Mouse (Mus musculus): Measurements from ENCODE around the gene Sav1.

The Sav1 gene

DNA sequence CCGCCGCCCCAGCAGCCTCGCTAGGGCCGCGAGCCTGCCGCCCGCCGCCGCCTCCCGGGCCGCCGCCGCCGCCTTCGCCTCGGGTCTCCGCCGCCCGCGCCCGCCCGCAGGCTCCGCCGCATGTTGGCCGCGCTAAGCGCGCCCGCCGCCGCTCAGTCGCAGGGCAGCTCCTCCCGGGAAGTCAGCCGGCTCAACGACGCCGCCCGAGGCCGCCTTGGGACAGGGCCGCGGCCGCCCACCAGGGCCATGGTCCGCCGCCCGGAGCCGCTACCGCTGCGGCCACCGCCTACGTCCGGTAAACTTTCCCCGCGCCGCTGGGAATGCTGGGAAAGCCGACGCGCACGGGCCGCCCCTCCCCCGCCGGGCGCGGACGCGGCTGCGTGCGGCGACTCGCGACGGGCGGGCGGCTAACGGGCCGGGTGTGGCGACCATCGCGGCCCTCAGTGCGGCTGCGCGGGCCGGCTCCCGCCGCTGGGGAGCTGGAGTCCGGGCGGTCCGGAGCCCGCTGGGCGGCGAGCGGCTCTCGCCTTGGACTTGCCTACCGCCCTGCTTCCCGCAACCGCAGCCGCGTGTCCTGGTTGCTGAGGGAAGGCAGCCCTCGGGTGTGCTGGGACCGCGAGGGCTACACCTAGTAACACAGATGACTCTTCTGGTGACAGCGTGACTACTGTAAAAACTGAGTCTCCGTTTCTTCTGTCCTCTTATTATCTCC is at the start of gene Sav1:
Gene Sav1 (minus strand): TSS at position 217 of the 712 bp plus-strand sequence.
- peak; percentile 84 for DNase-seq (ENCODE audit: low read depth, low spot score)

DNA sequence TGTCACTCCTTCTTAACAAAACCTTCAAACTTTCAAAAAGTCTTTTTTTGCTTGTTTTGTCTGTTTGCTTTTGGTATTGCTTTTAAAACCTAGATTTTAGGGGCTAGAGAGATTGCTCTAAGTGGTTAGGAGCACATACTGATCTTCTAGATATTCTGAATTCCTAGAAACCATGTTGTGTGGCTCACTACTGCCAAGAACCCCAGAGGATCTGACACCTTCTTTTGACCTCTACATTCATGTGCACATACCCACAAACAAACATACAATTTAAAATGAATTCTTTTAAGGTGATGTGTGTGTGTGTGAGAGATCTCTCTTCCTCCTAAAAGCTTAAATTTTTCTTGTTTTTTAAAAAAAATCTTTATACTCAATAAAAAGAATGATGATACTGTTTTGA is 39.4 kb upstream of the Sav1 start:
- no peak for DNase-seq (ENCODE audit: low read depth, low spot score)

DNA sequence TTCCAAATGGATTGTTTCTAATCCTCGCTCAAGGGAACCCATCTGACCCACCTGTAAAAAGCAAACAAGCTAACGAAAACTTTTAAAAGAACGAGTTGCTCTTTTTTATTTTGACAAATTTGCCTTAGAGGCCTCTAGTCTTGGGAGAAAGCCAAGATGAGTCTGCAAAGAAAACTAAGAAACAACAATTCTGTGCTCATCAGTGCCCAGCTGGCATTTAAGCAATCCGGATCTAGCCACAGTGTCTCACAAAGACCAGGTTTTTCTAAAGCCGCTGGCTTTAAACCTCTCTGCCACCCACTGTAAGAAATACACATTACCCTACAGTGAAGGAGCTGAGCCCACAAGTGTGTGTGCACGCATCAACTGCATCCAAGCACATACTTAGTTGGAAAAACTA is 38.6 kb upstream of the Sav1 start:
- no peak for DNase-seq (ENCODE audit: low read depth, low spot score)

DNA sequence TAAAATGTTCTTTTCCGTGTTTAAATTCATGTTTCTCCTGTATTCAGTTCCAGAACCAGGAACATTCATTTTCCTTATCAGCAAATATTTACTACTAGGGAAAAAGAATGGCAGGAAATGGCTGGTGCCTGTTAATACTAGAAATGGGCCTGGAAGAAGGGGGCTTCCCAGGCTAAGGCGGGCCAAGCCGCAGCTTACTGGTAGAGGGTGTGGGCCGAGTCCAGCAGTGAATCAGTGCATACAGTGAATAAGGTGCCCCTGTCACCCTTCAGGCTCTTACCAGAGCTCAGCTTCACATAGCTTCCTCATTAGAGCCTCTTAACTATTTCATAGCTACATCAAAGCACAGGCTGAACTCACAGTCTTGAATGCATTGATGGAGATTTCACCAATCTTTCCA is 36.8 kb upstream of the Sav1 start:
- DNase-seq (ENCODE audit: low read depth, low spot score) = no peak

DNA sequence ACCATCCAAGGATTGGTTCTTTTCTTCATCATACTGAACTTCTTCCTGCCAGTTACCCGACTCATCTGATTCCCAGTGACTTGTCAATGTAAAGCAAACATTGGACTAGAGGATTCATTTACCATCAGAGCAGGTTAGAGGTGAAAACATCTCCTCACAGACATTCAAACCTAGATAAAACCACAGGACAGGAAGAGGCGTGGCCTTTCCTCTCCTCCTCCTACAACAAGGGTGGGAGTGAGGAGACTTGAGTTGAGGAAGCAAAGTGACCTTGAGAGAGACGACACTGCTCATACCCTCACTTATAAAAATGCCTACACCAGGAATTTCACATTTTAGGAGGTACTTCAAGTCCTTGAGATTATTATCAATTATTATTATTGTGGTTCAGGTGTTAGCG is 31.4 kb upstream of the Sav1 start:
- DNase-seq (ENCODE audit: low read depth, low spot score) = no peak

DNA sequence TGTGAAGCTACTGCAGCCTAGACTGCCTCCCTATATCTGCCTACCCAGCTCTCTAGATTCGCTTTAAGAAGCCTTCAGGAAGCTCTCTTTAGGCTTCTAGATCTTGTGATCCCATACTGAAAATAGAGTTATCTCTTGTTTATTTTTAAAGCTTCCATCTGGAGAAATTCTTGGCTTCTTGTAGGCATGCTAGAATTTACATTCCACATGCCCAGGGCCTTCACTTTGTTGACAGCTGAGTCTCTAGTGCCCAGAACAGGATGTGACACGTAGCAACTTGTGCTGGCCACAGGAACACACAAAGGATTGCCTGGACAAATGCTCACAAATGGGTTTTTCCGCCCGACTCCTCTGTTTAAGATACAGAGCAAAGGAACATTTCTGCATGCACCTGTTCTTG is 29.1 kb upstream of the Sav1 start:
- no peak for DNase-seq (ENCODE audit: low read depth, low spot score)

DNA sequence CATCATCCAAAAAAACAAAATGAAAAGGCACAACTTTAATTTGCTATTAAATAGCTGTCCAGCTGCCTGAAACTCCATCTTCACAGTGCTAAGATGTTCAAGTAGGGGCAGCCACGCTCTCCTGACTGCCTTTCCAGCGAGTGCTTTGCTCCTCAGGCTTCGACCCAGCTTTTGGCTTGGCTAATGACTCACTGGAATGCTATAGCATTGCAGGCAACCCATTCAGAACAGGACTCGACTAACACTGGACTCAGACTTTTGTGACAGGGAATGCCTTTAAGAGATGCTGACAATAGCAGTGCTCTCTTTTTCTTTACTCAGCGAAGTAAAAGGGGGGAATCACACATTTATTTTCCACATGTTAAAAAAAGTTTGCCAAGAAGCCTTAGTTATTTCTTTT is 24.9 kb upstream of the Sav1 start:
- DNase-seq (ENCODE audit: low read depth, low spot score) = no peak

DNA sequence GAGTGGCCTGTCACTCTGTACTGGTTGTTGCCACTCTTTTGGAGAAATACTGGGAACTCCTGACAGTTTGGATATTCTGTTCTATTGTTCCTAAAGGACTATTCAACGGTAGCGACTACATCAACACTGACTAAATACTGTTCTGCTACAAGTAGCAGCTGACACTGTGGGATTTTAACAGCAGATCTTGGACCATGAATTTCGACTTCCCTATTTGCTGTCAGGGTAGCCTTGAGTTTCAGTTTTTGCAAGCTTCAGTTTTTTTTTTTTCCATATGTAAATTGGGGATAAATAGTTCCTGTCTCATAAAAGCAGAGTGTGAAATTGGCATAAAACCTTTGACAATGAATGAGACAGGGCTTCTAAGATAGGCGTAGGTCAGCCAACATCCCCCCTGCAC is 23.6 kb upstream of the Sav1 start:
- no peak for DNase-seq (ENCODE audit: low read depth, low spot score)

DNA sequence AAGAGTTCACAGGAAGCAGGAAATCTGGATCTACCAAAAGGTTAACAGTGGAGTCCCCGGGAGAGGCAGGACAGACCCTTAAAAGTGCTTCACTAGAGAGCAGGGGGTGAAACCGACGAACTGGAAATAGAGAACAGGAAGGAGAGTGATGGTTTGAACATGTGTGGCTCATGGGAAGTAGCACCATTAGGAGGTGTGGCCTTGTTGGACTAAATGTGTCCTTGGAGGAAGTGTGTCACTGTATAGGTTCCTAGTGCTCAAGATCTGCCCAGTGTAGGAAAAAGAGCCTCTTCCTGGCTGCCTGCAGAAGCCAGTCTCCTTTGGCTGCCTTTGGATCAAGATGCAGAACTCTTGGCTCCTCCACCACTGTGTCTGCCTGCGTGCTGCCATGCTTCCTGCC is 18.3 kb upstream of the Sav1 start:
- DNase-seq (ENCODE audit: low read depth, low spot score) = no peak

DNA sequence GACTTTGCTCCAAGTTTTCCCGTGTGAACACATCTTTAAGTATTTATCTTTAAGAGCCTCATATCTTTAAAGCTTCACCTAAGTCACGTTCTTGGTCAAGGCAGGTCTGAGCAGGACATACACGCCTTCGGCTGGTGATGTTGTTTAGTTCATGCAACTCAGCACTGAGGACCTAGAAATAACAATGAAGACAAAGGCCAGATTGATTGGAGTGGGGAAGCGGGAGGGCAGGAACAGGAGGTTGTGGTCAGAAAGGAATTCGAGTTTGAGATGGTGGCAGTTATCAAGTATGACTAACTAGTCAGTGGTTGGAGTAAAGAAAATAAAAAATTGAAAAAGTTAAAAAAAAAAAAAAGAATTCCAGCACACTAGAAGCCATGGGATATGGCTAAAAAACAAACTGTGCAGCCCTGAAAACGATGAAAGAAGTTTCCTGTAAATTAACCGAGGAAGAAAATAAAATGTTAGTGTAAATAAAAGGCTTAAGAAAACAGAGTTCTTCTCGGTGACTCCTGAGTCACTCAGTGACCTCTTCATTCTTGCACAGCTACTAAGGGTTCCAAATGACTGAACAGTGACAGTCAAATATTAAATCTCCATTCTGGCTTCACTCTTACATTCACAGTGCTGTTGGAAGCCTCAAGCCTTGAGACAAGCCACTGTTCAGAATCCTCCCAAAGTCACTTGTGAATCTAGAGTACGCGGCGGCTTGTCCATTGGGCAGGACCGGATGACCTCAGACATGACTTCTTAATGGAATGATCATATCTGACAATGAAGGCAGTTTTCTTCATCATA is 11.6 kb upstream of the Sav1 start:
- no peak for DNase-seq (ENCODE audit: low read depth, low spot score)

DNA sequence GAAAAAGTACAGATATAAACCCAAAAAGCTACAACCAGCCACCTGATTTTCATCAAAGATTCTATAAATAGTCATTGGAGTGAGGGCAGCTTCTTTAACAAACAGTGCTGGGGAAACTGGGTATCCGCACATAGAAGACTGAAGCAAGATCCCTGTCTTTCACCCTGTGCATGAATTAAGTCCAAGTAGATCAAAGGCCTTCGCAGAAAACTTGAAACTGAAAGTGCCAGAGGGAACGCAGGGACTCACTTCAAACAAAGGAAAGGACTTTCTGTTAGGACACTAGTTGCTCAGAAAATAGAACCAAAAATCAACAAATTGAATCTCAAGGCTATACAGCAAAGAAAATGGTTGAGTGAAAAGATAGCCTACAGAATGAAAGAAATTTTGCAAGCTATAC is 8.6 kb upstream of the Sav1 start:
- no peak for DNase-seq (ENCODE audit: low read depth, low spot score)

DNA sequence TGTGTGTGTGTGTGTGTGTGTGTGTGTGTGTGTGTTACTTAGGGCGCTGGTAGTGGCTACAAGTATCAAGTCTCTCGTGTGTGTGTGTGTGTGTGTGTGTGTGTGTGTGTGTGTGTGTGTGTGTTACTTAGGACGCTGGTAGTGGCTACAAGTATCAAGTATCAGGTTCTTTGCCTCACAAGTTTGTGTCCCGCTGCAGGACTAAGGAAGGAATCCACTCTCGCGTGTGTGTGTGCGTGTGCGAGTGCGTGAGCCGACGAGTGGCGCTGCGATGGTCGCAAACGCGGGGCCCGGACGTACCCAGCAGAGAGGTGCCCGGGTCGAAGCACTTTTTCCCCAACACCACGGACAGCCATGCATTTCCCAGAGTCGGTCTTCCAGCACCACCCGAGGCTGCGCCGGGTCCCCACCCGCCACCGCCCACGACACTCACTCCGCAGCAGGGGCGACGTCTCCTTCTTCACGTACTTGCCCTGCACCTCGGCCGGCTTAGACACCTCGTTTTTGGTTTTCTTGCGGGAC is 500 bp downstream of the Sav1 start:
- peak; percentile 42 for DNase-seq (ENCODE audit: low read depth, low spot score)

DNA sequence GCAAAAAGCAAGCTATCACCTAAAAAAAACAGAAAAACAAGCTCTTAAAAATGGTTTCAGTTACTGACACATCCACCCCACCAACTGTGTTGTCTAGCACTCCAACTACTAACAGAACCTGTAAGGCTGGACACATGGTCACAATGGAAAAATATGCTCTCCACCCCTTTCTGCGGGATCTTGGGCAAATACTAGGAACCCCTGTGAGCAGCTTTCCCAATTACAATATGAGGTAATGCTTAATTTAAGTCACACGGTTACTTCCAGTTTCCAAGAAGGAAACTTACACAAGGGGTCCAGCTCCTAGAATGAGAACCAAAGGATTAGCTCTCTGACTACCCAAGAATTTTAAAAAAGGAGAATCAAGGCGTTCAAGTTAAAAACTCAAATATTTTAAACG is 1.3 kb downstream of the Sav1 start:
- DNase-seq (ENCODE audit: low read depth, low spot score) = no peak

DNA sequence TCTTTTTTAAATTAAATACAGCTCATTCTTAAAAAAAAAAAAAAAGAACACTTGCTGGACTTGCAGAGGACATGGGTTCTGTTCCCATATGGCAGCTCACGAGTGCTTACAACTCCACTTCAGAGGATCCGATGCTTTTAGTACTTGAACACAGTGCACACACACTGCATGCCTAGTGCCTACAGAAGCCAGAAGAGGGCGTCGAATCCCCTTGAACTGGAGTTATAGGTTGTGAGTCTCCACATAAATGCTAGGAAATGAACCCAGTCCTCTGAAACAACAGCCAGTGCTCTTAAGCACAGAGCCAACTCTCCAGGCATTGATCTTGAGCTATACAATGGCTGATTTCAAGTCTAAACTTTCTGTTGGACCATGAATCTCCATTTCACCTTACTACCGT is 3.9 kb downstream of the Sav1 start:
- no peak for DNase-seq (ENCODE audit: low read depth, low spot score)

DNA sequence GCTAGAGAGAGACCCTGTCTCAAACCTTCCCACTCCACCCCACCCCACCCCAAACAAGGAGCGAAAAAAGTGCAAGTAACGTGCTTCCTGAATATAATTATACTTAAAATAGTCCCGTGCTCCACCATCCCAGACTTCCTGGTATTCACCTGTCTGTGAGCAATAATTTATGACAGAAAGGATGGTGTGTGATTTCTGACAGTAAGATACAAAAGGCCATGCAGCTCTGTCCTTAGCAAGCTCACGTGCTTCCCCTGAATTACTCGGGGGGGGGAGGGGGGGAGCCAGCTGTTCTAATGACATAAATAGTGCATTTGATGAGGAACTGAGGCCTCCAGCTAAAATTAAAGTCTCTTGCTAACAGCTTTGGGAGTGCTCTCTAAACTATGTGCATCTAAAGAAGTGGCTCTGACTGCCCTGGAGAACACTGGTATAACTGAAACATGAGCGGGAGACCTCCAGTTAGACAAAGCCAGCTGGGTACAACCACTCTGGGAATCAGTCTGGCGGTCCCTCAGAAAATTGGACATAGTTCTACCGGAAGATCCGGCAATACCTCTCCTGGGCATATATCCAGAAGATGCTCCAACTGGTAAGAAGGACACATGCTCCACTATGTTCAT is 9.3 kb downstream of the Sav1 start:
- DNase-seq (ENCODE audit: low read depth, low spot score) = no peak

DNA sequence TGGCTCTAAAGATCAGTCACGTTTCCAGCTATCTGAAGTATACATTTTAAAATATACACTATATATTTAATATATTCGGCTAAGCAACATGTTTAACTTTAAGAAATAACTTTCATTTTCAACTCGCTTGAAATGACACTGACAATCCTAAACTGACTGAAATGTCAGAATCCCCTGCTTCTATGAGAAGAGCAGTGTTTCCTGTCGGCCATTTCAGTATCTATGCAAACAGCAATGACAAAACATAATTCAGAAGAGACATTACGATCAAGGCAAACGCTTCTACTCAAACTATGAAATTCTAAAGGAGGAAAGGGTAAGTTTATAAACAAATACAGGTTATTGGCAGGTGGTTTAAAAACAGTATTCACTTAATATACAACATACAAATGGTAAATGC is 10.1 kb downstream of the Sav1 start:
- no peak for DNase-seq (ENCODE audit: low read depth, low spot score)

DNA sequence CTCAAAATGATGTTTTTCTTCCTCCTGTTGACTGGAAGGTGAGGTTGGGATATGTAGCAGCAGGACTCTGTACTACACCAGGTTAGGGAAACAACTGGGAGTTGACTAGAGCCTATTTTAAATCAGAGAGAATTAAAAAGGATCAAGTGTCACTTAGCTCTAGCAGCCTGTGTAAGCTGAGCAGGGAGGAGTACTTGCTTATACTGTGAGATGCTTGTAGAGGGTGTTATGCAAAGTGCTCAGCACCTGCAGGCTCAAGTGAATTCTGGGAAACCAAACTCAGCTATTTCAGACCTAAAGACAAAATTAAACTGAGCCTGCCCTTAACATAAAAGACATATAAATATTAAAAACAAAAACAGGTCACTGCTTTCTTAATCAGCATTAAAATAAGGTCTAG is 13.1 kb downstream of the Sav1 start:
- no peak for DNase-seq (ENCODE audit: low read depth, low spot score)

DNA sequence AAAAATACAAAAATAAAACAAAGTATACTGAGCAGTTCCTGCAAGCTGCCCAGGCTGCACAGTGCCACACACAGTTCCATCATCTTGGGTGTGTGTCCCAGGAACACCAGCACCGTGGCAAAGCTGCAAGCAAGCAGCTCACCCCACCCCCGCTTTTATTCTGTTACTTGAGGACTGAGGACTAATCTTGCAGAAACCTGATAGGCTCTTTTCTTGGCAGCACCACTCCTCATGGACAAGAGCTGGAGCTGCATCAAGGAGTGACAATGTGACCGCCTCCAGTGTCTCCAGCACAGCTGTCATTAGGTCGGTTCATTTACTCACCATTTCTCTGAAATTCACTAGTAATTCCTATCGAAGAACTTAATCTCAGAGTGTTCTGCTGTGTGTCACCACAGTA is 18.6 kb downstream of the Sav1 start:
- no peak for DNase-seq (ENCODE audit: low read depth, low spot score)

DNA sequence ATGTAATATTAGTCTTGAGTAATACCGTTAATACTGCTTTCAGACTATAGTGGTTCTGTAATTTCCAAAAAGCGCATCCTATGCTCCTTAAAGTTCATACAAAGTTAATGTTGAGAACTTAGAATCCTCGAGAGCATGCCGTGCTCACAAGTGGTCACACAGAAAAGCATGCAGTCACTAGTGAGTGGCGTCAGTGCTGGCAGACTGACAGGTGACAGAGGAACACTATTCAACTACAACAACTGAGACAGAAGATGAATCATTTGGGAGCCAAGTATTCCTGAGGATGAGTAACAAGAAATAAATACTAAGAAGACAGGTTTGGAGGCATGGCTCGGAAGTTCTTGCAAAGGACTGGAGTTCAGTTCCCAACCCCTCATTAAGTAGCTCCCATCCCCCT is 19.7 kb downstream of the Sav1 start:
- no peak for DNase-seq (ENCODE audit: low read depth, low spot score)

DNA sequence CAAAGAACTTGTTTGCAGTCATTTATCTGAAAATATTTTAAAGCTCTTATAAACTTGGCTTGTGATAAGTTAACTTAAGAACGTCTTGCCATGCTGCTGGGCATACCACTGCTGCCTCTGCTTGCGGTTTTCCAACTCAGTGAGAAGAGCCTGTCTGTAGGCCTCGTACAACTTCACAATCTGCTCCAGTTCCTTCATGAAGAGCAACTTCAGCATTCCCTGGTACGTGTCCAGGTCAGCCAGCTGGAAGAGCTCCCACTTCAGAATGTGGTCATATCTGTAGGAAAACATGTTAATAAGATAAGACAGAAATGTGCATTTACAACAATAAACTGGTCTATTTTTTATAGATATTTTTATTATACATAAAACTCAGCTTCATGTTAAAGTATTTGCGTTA is 20.7 kb downstream of the Sav1 start:
- DNase-seq (ENCODE audit: low read depth, low spot score) = no peak

DNA sequence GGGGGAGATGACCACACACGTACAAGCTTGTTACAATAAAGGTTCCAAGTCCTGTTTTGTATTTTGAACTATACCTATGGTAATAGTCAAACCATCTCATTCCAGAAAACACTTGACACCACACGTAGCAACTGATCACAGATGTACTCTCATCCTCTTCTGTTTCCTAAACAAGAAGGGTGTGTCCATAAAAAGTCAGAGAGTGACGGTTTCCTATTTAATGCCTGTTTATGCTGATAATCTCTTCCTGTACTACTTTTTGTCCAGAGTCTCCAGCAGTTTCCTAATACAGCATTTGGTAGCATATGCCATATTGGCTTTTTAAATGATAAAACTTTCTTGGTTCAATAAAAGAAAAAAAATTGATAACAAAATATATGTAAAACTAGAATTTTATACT is 21.2 kb downstream of the Sav1 start:
- no peak for DNase-seq (ENCODE audit: low read depth, low spot score)

DNA sequence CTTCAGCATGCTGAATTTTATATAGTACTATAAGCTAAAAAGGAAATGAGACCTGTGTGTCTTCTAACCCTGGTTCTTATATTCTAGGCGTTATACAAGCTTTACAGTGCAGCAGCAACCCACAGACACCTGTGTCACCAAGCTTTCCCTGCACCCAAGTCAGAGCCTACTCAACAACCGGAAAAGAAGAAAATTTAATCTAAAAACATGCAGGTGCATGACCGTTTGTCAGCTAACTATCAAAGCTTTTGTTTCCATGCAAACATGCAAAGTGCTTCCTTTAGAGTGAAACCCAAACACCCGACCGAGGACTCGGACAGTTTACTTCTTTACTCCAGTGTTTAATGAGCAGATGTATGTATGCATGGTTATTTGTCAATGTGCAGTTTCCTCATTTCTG is 23.7 kb downstream of the Sav1 start:
- no peak for DNase-seq (ENCODE audit: low read depth, low spot score)

DNA sequence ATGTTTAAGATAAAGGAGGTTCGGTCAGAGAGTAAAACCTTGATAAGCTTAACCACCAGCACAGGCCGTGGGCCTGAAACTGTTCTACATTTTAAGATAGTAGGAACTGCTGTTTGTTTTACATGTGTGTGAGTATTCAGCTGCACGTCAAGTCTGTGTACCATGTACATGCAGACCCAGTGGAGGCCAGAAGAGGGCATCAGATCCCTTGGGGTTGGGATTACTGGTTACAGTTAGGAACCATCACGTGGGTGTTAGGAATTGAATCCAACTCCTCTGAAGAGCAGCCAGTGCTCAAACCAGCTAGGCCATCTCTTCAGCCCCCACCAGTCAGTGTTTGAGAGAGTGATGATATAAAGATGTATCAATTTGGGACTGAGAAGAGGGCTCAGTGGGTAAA is 24.3 kb downstream of the Sav1 start:
- DNase-seq (ENCODE audit: low read depth, low spot score) = no peak

All from c-Kit-negative CD71-positive TER-119-positive erythroid progenitor cells, embryonic 14.5 days (primary cell).